Mouse (Mus musculus) heart, embryonic 11.5 days (tissue): ENCODE results near the gene Ttc23l. TPM values are rescaled to one million over a fixed set of nuclear protein-coding genes. Genes with fewer than 3 reads are reported as not detected.
"Not testable (repeated sequence)": the region's sequence is repeated elsewhere in the genome, so short reads cannot be mapped to it uniquely, and the experiment has no call there.

Source experiments
- ATAC-seq: fragments of 200-750 bp; cut with Nextera tagmentation; replicated peaks from 2 replicates; pipeline ENCODE4 v1.8.0; 2017; ENCODE audit warnings: moderate library complexity; ENCODE audit not compliant: insufficient number of reproducible peaks, low FRiP score, low TSS enrichment
- H3K27ac ChIP-seq: fragments of 300-500 bp; sonication (generic); 2 replicates; pipeline ENCODE4 v1.5.1; 2014; ENCODE audit warnings: mild to moderate bottlenecking, low read depth, low read length
- H3K27me3 ChIP-seq: fragments of 300-500 bp; sonication (generic); 2 replicates; pipeline ENCODE4 v1.6.1; 2014; ENCODE audit warnings: mild to moderate bottlenecking, low read length, mixed read lengths; ENCODE audit not compliant: control insufficient read depth, insufficient read depth
- H3K36me3 ChIP-seq: fragments of 300-500 bp; sonication (generic); 2 replicates; pipeline ENCODE4 v1.6.1; 2014; ENCODE audit warnings: mild to moderate bottlenecking, low read length, moderate library complexity, mixed read lengths; ENCODE audit not compliant: control insufficient read depth, insufficient read depth
- H3K4me1 ChIP-seq: fragments of 300-500 bp; sonication (generic); 2 replicates; pipeline ENCODE4 v1.6.1; 2014; ENCODE audit warnings: low read length; ENCODE audit not compliant: control insufficient read depth, insufficient read depth
- H3K4me2 ChIP-seq: fragments of 300-500 bp; sonication (generic); 2 replicates; pipeline ENCODE4 v1.6.1; 2014; ENCODE audit warnings: mild to moderate bottlenecking, moderate library complexity
- H3K4me3 ChIP-seq: fragments of 300-500 bp; sonication (generic); 2 replicates; pipeline ENCODE4 v1.5.1; 2014; ENCODE audit warnings: low read depth, low read length
- H3K9ac ChIP-seq: fragments of 300-500 bp; sonication (generic); 2 replicates; pipeline ENCODE4 v1.6.1; 2014; ENCODE audit warnings: mild to moderate bottlenecking, low read depth, low read length, moderate library complexity
- H3K9me3 ChIP-seq: fragments of 300-500 bp; sonication (generic); replicated peaks from 2 replicates; pipeline ENCODE4 v1.6.1; 2016; ENCODE audit warnings: low read length; ENCODE audit not compliant: control insufficient read depth
- WGBS: fragments of 180-500 bp; shearing (Covaris S2); extraction: QIAGEN DNeasy Blood & Tissue Kit; methylation state at CpG from one replicate; pipeline ENCODE4 v1.1.7; 2014; ENCODE audit not compliant: insufficient replicate concordance; 5-methylcytosine and 5-hydroxymethylcytosine counted together
- polyA plus RNA-seq: library from polyadenylated mRNA; unstranded; fragments of >200 nt; fragmentation: Nextera tagmentation; extraction: Ambion mirVana; gene quantifications from 2 replicates; pipeline ENCODE4 v1.2.1, GENCODE M21; 2014

The Ttc23l gene
- polyA plus RNA-seq, 1 experiment from 2014 or later = not detected

DNA sequence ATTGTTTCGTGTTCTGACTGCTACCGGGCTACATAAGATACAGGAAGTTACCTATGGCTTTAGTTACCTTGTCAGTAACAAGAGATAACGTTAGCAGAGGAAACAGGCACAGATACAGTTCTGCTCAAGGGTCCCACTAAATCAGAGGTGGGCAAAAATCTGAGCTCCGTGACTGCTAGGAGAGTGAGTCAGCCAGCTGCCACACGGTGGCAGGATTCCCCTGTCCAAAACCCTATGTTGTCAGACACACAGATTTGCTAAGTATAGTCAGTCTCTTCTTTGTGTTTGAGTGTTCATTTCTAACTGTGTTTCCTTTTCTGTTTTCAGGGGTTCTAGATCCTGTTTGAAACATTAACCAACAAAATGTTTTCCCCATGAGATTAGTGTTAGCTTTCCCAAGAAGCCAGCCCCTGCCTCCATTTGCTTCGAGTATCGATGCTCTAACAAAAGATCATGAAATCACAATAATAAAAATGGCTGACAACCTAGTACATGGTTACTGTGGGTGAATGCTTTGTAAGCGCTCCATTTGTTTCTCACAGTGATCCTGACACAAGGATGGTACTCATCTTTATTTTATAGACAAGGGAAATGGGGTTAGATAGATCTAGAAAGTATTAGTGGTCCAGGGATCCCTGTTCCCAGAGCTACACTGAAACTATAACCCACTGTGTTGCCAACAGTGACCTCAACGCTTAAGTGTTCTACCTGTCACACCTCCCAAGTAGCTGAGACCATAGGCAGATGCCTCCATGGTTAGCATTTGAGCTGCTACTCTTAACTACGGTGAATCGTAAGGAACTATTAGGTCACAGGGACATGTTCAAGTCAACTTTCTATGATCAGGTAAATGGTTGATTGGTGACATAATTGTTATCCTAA, 57.4 kb downstream of the Ttc23l start:
- H3K36me3 ChIP-seq = 0 out of 2 replicates have a peak, but pooled peaks cover under 1% of the 10 kb centered on the region
- no peaks in the 10 kb centered on the region for H3K27me3 ChIP-seq
- WGBS = 55% methylated on average over 11 of the region's 11 CpGs
- H3K4me1 ChIP-seq = no peaks in the 10 kb centered on the region
- no peak overlapping the region for H3K27ac ChIP-seq
- no peak for ATAC-seq
- no peaks in the 10 kb centered on the region for H3K9me3 ChIP-seq
- no peak overlapping the region for H3K4me3 ChIP-seq
- H3K4me2 ChIP-seq = no peak overlapping the region
- no peak overlapping the region for H3K9ac ChIP-seq

DNA sequence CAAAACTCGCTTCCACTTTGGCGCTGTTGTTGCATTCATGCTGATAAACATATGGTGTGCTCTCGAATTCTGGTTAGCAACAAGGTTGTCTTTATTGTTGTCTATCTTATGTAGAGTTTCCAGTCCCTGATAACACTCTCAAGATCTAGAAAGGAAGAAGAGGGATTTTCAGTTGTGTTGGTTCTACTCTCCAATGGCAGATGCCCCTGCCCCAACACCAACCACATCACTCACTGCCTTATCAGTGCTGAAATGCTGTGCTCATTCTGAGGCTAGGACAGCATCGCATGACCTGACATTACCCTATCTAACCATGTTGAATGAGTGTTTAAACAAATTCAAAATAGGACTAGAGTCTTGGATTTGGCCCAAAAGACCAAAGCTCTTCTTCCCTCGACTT, 58.4 kb downstream of the Ttc23l start:
- ATAC-seq = no peak
- Histone ChIP-seq H3K4me3 (no peak overlapping the region), H3K4me1 (no peaks in the 10 kb centered on the region), H3K4me2 (no peak overlapping the region), H3K9me3 (no peaks in the 10 kb centered on the region), H3K9ac (no peak overlapping the region), H3K36me3 (0 out of 2 replicates have a peak, but pooled peaks cover 3% of the 10 kb centered on the region), H3K27ac (no peak overlapping the region), H3K27me3 (no peaks in the 10 kb centered on the region)
- 65% methylated on average over 5 of the region's 5 CpGs for WGBS

DNA sequence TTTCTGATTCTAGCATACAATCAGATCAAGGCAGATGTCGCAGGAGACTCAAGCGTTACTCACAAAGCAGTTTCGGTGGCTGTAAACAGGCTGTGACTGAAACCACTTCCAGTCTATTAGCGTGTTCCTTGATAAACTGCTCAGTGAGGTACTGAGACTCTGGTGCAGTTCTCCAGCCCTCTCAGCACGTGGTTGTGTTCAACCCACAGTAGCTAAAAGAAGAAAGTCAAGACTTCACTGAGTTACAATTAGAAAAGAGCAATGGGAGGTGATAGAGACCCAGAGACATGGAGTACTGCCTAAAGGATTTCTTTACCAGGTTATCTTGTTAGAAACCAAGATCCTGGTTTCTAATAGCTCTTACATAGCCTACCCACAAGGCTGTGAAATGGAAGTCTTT, 58.9 kb downstream of the Ttc23l start:
- H3K4me3 ChIP-seq = no peak overlapping the region
- no peaks in the 10 kb centered on the region for H3K9me3 ChIP-seq
- H3K36me3 ChIP-seq = 0 out of 2 replicates have a peak, but pooled peaks cover 3% of the 10 kb centered on the region
- no peaks in the 10 kb centered on the region for H3K4me1 ChIP-seq
- no peaks in the 10 kb centered on the region for H3K27me3 ChIP-seq
- no peak overlapping the region for H3K4me2 ChIP-seq
- ATAC-seq = no peak
- H3K9ac ChIP-seq = no peak overlapping the region
- H3K27ac ChIP-seq = no peak overlapping the region
- 71% methylated on average over 5 of the region's 5 CpGs for WGBS

DNA sequence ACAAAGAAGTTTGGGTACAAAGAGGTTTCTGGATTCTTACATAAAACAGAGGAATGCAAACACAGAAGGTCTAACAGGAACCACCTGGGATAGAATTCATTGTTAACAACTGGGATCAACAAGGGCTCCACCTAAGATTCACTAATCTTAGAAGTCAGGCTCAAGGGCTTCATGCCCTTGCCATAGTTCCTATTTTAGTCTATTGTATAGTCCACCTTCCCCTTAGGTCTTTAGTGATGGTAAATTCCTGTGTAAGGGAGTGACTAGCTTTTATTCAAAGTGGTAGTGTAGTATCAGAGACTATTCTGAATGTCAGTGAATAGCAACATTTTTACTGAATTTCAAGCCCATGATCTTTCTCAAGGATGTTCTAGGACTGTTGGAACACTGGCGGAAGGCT, 61.8 kb downstream of the Ttc23l start:
- not testable (repeated sequence) for H3K4me1 ChIP-seq, H3K27me3 ChIP-seq, H3K4me3 ChIP-seq, H3K27ac ChIP-seq, H3K9me3 ChIP-seq, H3K4me2 ChIP-seq, H3K9ac ChIP-seq, H3K36me3 ChIP-seq, ATAC-seq
- 85% methylated on average over 1 of the region's 1 CpGs for WGBS

DNA sequence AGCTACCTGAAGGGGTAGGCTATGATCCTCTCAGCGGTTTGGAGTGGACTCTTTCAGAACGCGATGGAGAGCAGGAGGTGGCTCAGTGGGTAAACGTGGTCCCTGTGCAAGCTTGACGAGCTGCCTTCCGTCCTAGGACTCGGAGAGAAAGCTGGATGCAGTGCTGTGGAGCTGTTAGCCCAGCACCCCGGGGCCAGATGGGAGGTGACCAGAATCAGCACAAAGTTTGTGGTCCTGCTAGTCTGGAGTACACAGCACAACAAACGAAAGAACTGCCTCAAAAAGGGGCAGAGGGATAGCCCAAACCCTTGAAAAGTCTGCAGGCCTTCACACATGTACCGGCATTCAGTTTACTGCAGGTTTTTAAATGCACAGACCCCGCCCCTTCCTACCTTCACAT, 62.5 kb downstream of the Ttc23l start:
- Histone ChIP-seq H3K27me3 (no peaks in the 10 kb centered on the region), H3K27ac (no peak overlapping the region), H3K4me1 (no peaks in the 10 kb centered on the region), H3K9me3 (no peaks in the 10 kb centered on the region), H3K36me3 (peaks cover 7% of the 10 kb centered on the region), H3K4me3 (no peak overlapping the region), H3K4me2 (no peak overlapping the region), H3K9ac (no peak overlapping the region)
- 91% methylated on average over 11 of the region's 11 CpGs for WGBS
- no peak for ATAC-seq

DNA sequence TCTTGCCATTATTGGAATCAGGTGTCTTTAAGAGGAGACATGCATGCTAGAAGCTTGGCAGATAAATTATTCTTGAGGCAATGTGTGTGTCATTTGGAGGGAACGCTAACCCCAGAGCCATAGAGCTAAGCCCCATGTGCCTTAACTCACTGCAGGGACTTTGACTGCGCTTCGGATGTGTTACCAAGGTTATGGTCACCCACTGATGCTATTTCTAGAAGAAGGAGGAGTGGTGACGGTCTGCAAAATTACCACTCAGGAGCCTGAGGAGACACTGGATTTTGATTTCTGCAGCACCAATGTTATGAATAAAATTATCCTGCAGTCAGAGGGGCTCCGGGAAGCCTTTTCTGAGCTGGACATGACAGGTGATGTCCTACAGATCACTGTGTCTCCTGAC, 68.4 kb downstream of the Ttc23l start:
- Histone ChIP-seq H3K4me1 (no peaks in the 10 kb centered on the region), H3K36me3 (peaks cover 7% of the 10 kb centered on the region), H3K9me3 (no peaks in the 10 kb centered on the region), H3K27ac (no peak overlapping the region), H3K4me3 (no peak overlapping the region), H3K4me2 (no peak overlapping the region), H3K27me3 (no peaks in the 10 kb centered on the region), H3K9ac (no peak overlapping the region)
- 91% methylated on average over 5 of the region's 5 CpGs for WGBS
- no peak for ATAC-seq

DNA sequence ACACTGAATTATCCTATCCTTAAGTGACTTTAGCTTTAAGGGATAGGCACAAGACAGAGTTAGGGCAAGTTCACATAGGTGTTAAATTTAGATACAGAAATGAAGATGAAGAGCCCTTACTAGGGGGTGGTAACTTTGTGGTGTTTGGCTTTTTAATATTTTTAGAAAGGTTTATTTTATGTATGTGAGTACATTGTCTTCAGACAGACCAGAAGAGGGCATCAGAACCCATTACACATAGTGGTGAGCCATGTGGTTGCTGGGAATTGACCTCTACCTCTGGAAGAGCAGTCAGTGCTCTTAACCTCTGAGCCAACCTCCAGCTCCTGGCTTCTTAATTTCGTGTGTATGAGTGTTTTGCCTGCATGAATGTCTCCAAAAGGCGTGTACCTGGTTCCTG, 71.2 kb downstream of the Ttc23l start:
- H3K36me3 ChIP-seq = peaks cover 12% of the 10 kb centered on the region
- WGBS = 65% methylated on average over 2 of the region's 2 CpGs
- peak overlapping the region; percentile 64 for H3K4me2 ChIP-seq
- no peak overlapping the region for H3K9ac ChIP-seq
- no peaks in the 10 kb centered on the region for H3K27me3 ChIP-seq
- H3K27ac ChIP-seq = no peak overlapping the region
- no peak for ATAC-seq
- H3K4me3 ChIP-seq = 0 out of 2 replicates have a peak overlapping the region, but pooled peaks have one; percentile 15
- H3K9me3 ChIP-seq = no peaks in the 10 kb centered on the region
- H3K4me1 ChIP-seq = no peaks in the 10 kb centered on the region

DNA sequence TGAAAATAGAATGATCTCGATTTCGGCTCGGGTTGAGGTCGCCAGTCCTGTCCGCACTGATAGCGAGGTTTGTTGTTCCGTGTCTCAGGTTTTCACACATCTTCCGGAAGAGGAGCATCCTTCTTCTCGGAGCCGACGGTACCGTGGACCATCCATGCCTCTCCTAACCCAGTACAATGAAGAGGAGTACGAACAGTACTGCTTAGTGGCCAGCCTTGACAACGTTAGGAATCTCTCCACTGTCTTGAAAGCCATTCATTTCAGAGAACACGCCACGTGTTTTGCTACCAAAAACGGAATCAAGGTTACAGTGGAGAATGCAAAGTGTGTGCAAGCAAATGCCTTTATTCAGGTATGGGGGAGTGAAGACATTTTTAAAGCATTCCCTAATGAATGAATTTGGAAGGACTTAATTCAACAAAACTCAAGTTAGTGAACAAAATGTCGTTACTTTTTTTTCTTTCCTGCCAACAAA, 72.1 kb downstream of the Ttc23l start:
- Histone ChIP-seq H3K9me3 (no peaks in the 10 kb centered on the region), H3K4me2 (peak overlapping the region; percentile 64), H3K4me3 (peak overlapping the region; percentile 76), H3K27ac (no peak overlapping the region), H3K9ac (peak overlapping the region; percentile 80), H3K4me1 (no peaks in the 10 kb centered on the region), H3K27me3 (no peaks in the 10 kb centered on the region), H3K36me3 (peaks cover 9% of the 10 kb centered on the region)
- peak; percentile 15; the same call in 1 of the 2 replicates for ATAC-seq
- WGBS = 1% methylated on average over 18 of the region's 18 CpGs
